Mouse (Mus musculus): ENCODE measurements around the gene Gm17545.

DNA sequence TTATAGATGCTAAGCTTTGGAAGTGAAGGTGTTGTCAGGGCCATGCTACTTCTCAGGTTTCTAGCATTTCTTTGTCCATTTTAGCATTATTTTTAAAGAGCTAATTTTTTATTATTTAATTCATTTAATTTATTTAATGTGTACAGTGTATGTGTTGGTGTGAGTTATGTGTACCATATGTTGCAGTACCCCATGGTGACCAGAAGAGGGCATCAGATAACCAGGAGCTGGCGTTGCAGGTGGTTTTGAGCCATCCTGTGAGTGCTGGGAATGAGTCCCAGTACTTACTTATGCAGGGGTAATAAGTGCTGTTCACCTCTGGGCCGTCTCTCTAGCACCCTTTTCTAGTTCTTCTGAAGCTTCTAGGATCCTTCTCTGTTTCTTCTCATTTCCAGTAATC lies 41.0 kb downstream of the Gm17545 start:
- no peak for TF ChIP-seq POLR2A (IDR thresholded peaks at IDR 0.05; ENCODE audit: low read depth, low read length)
- peak; percentile 14; the same call in 1 of the 2 replicates for TF ChIP-seq CTCF (conservative IDR thresholded peaks at IDR 0.05; ENCODE audit: insufficient read depth, insufficient read length, low read depth, low read length)
